Mouse (Mus musculus): ENCODE results near the gene Oasl2.

GRCm38 (mm10) chr5:114858582-114858981 is 38.2 kb upstream of the Oasl2 start, which contains the start of gene Gm9936:
- TF ChIP-seq CTCF (IDR thresholded peaks at IDR 0.05; ENCODE audit: low read depth, low read length) (no peak), GATA1 (IDR thresholded peaks at IDR 0.05; ENCODE audit: borderline replicate concordance, low read length) (no peak)
